Mouse (Mus musculus): ENCODE results near the gene Cdk5rap1.

DNA sequence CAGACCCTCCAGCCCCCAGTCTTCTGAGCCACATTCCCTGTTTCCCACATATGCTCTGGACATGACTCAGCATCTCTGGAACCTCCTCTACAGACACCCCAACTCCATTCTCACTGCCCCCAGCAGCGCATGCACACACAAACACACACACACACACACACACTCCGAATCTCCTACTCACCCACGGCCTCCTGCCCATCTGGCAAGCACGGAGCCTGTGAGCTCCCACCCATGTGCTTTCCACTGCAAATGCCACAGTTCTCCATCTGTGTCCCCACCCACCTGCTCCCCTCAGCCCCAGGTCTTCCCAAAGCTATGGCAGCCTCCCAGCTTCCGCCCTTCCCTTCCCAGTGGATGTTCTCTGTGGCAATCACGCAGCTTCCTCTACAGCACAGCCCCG lies 6.3 kb upstream of the Cdk5rap1 start:
- TF ChIP-seq POLR2A (IDR thresholded peaks at IDR 0.05; ENCODE audit: low read depth, low read length) (no peak), CTCF (conservative IDR thresholded peaks at IDR 0.05; ENCODE audit: insufficient read depth, insufficient read length, low read depth, low read length) (no peak)
